Mouse (Mus musculus): ENCODE data around the gene Srp68.

The Srp68 gene

GRCm38 (mm10) chr11:116245616-116246015 lies 28.4 kb downstream of the Srp68 start:
- DNase-seq, result no peak

- DNase-seq, result no peak
Observed at GRCm38 (mm10) chr11:116244580-116244979, 29.4 kb downstream of the Srp68 start.

- DNase-seq, result no peak
Observed at GRCm38 (mm10) chr11:116241744-116242235, 32.2 kb downstream of the Srp68 start.

- no peak for DNase-seq
Observed at GRCm38 (mm10) chr11:116239797-116240196, 34.2 kb downstream of the Srp68 start.

- DNase-seq, result no peak
Observed at GRCm38 (mm10) chr11:116237742-116238395, 36.1 kb downstream of the Srp68 start, which contains the start of gene Evpl. TSS of gene Evpl (minus strand) at chr11:116238077.

- no peak for DNase-seq
Observed at GRCm38 (mm10) chr11:116234901-116235300, 39.1 kb downstream of the Srp68 start.

GRCm38 (mm10) chr11:116232427-116232826 lies 41.6 kb downstream of the Srp68 start:
- no peak for DNase-seq

- DNase-seq, result no peak
Observed at GRCm38 (mm10) chr11:116228699-116229098, 45.3 kb downstream of the Srp68 start.

GRCm38 (mm10) chr11:116226414-116226813 lies 47.6 kb downstream of the Srp68 start:
- DNase-seq, result peak; percentile 84 to 85

GRCm38 (mm10) chr11:116222740-116223059 lies 51.3 kb downstream of the Srp68 start:
- no peak for DNase-seq

GRCm38 (mm10) chr11:116221931-116222739 lies 51.9 kb downstream of the Srp68 start:
- no peak for DNase-seq

GRCm38 (mm10) chr11:116219885-116220284 lies 54.1 kb downstream of the Srp68 start:
- peak; percentile 45 to 52 for DNase-seq

- peak; percentile 48 to 51 for DNase-seq
Observed at GRCm38 (mm10) chr11:116218737-116219400, 55.1 kb downstream of the Srp68 start.

- no peak for DNase-seq
Observed at GRCm38 (mm10) chr11:116218263-116218662, 55.8 kb downstream of the Srp68 start.

- no peak for DNase-seq
Observed at GRCm38 (mm10) chr11:116216549-116216948, 57.5 kb downstream of the Srp68 start.

GRCm38 (mm10) chr11:116215991-116216390 lies 58.0 kb downstream of the Srp68 start:
- no peak for DNase-seq

GRCm38 (mm10) chr11:116215181-116215580 lies 58.8 kb downstream of the Srp68 start:
- DNase-seq, result no peak

- DNase-seq, result no peak
Observed at GRCm38 (mm10) chr11:116213877-116214510, 60.0 kb downstream of the Srp68 start.

GRCm38 (mm10) chr11:116212847-116213246 lies 61.2 kb downstream of the Srp68 start:
- DNase-seq, result no peak

- no peak for DNase-seq
Observed at GRCm38 (mm10) chr11:116210696-116211095, 63.3 kb downstream of the Srp68 start.

GRCm38 (mm10) chr11:116209257-116209656 lies 64.8 kb downstream of the Srp68 start:
- DNase-seq, result no peak

- no peak for DNase-seq
Observed at GRCm38 (mm10) chr11:116208660-116209059, 65.4 kb downstream of the Srp68 start.

GRCm38 (mm10) chr11:116206678-116207077 lies 67.3 kb downstream of the Srp68 start:
- no peak for DNase-seq

All from cerebellum, postnatal 36 days (tissue).